Mouse (Mus musculus) brain, embryonic 14.5 days (tissue): Measurements from ENCODE around the gene Fhad1.

ENCODE experiments used
- CTCF ChIP-seq: fragments of 200-500 bp; IDR thresholded peaks from 2 replicates; pipeline ENCODE4 v1.5.1; 2012; ENCODE audit warnings: inconsistent platforms, mild to moderate bottlenecking, moderate library complexity, borderline replicate concordance; ENCODE audit not compliant: insufficient read depth, insufficient read length; ENCODE audit errors: extremely low read depth
- POLR2A ChIP-seq: fragments of 200-500 bp; IDR thresholded peaks from 2 replicates; pipeline ENCODE4 v1.6.1; 2012; ENCODE audit warnings: mild to moderate bottlenecking, inconsistent platforms, borderline replicate concordance; ENCODE audit not compliant: poor library complexity, insufficient read depth, insufficient read length, severe bottlenecking; ENCODE audit errors: extremely low read depth

DNA sequence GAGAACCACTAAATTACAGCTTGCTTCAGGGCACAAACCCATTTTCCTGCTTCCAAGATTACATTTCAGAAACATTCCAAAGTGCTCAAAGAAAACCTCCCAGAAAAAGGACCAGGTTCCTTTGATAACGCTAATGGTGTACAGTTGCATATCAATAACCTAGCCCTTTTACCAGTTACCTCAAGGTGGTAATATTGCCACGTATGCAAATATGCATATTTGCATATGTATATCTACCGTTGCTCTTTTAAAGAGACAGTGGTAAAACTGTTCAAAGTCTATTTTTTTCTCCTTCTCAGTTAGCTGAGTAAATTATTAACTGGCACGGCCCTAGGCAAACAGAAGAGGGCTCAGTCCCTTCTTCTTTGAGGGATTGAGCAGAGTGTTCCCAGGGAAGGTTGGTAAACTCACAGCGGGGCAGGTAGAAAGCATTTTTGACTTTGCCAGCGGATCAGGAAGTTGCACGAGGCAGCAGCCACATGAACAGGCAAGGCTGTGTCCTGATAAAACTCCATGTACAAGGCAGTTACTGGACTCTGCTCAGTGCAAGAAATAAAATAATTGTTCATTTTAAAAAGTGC is 15.3 kb downstream of the Fhad1 start:
- no peak for TF ChIP-seq POLR2A
- no peak for TF ChIP-seq CTCF
